Mouse (Mus musculus): ENCODE data around the gene Lmtk3. TPM values are rescaled to one million over a fixed set of nuclear protein-coding genes. Genes with fewer than 3 reads are reported as not detected.

The Lmtk3 gene
- not detected for polyA plus RNA-seq (2017; shearing (Covaris generic))

GRCm38 (mm10) chr7:45783511-45784091, at the start of gene Lmtk3:
TSS of gene Lmtk3 (plus strand) at chr7:45783738.

GRCm38 (mm10) chr7:45784524-45785372, 1.2 kb downstream of the Lmtk3 start, which contains the start of gene Sult2b1:
TSS of gene Sult2b1 (minus strand) at chr7:45784669.

GRCm38 (mm10) chr7:45813787-45814779, 30.5 kb downstream of the Lmtk3 start, which contains the start of gene Cyth2:
TSS of gene Cyth2 (minus strand) at chr7:45814581.

GRCm38 (mm10) chr7:45824598-45824997, 41.1 kb downstream of the Lmtk3 start, which contains the start of gene Kcnj14:
TSS of gene Kcnj14 (minus strand) at chr7:45824782.

GRCm38 (mm10) chr7:45830427-45831127, 47.0 kb downstream of the Lmtk3 start, which contains the start of gene Grwd1:
TSS of gene Grwd1 (minus strand) at chr7:45830944.

Other genes starting within 250 kb of the Lmtk3 start
- 1.9 TPM for gene Hsd17b14, start 228.8 kb upstream of the Lmtk3 start, polyA plus RNA-seq (2017; shearing (Covaris generic))
- 64.7 TPM for gene Bcat2, start 213.6 kb upstream of the Lmtk3 start, polyA plus RNA-seq (2017; shearing (Covaris generic))
- gene Fgf21, start 168.2 kb upstream of the Lmtk3 start, polyA plus RNA-seq (2017; shearing (Covaris generic)) = not detected
- gene Fut1, start 166.4 kb upstream of the Lmtk3 start, polyA plus RNA-seq (2017; shearing (Covaris generic)) = not detected
- 0.11 TPM for gene Izumo1, start 161.9 kb upstream of the Lmtk3 start, polyA plus RNA-seq (2017; shearing (Covaris generic))
- 1.2 TPM for gene Rasip1, start 156.2 kb upstream of the Lmtk3 start, polyA plus RNA-seq (2017; shearing (Covaris generic))
- gene Mamstr, start 143.8 kb upstream of the Lmtk3 start, polyA plus RNA-seq (2017; shearing (Covaris generic)) = 0.72 TPM
- gene Fut2, start 117.3 kb upstream of the Lmtk3 start, polyA plus RNA-seq (2017; shearing (Covaris generic)) = 0.17 TPM
- gene Ntn5, start 99.7 kb upstream of the Lmtk3 start, polyA plus RNA-seq (2017; shearing (Covaris generic)) = not detected
- gene Sec1, start 89.3 kb upstream of the Lmtk3 start, polyA plus RNA-seq (2017; shearing (Covaris generic)) = 0.33 TPM
- gene Car11, start 83.9 kb upstream of the Lmtk3 start, polyA plus RNA-seq (2017; shearing (Covaris generic)) = 8.1 TPM
- 12.6 TPM for gene Dbp, start 78.7 kb upstream of the Lmtk3 start, polyA plus RNA-seq (2017; shearing (Covaris generic))
- gene Rpl18, start 68.3 kb upstream of the Lmtk3 start, polyA plus RNA-seq (2017; shearing (Covaris generic)) = 1,812 TPM
- 37.7 TPM for gene Sphk2, start 65.7 kb upstream of the Lmtk3 start, polyA plus RNA-seq (2017; shearing (Covaris generic))
- gene Fam83e, start 62.5 kb upstream of the Lmtk3 start, polyA plus RNA-seq (2017; shearing (Covaris generic)) = not detected
- not detected for gene Spaca4, start 57.9 kb upstream of the Lmtk3 start, polyA plus RNA-seq (2017; shearing (Covaris generic))
- 1.6 TPM for gene Sult2b1, start 931 bp downstream of the Lmtk3 start, polyA plus RNA-seq (2017; shearing (Covaris generic))
- gene Cyth2, start 30.8 kb downstream of the Lmtk3 start, polyA plus RNA-seq (2017; shearing (Covaris generic)) = 28.9 TPM
- not detected for gene Kcnj14, start 41.0 kb downstream of the Lmtk3 start, polyA plus RNA-seq (2017; shearing (Covaris generic))
- gene Grwd1, start 47.2 kb downstream of the Lmtk3 start, polyA plus RNA-seq (2017; shearing (Covaris generic)) = 42.0 TPM
- gene Kdelr1, start 89.0 kb downstream of the Lmtk3 start, polyA plus RNA-seq (2017; shearing (Covaris generic)) = 119 TPM
- not detected for gene Grin2d, start 94.6 kb downstream of the Lmtk3 start, polyA plus RNA-seq (2017; shearing (Covaris generic))
- gene Syngr4, start 113.0 kb downstream of the Lmtk3 start, polyA plus RNA-seq (2017; shearing (Covaris generic)) = 0.39 TPM
- 7.9 TPM for gene Tmem143, start 113.2 kb downstream of the Lmtk3 start, polyA plus RNA-seq (2017; shearing (Covaris generic))
- gene Emp3, start 137.7 kb downstream of the Lmtk3 start, polyA plus RNA-seq (2017; shearing (Covaris generic)) = 689 TPM
- gene Ccdc114, start 140.3 kb downstream of the Lmtk3 start, polyA plus RNA-seq (2017; shearing (Covaris generic)) = 2.2 TPM
- gene Abcc6, start 246.6 kb downstream of the Lmtk3 start, polyA plus RNA-seq (2017; shearing (Covaris generic)) = not detected
- 22.0 TPM for gene Nomo1, start 250.0 kb downstream of the Lmtk3 start, polyA plus RNA-seq (2017; shearing (Covaris generic))

Data from activated CD4-positive, CD25-positive, alpha-beta regulatory T cell, adult 9 weeks (primary cell).